Mouse (Mus musculus) brown adipose tissue, adult 24 weeks (tissue): Measurements from ENCODE around the gene Rtp4. TPM values are rescaled to one million over a fixed set of nuclear protein-coding genes. Genes with fewer than 3 reads are reported as not detected.

Experiments used
- H3K27ac ChIP-seq: fragments of 200-500 bp; replicated peaks from 2 replicates; pipeline ENCODE4 v1.5.1; 2012; ENCODE audit warnings: low read depth, mild to moderate bottlenecking, low read length
- H3K4me1 ChIP-seq: fragments of 200-500 bp; 2 replicates; pipeline ENCODE4 v1.6.1; 2012; ENCODE audit warnings: low read length, mixed read lengths; ENCODE audit not compliant: control insufficient read depth, insufficient read depth, insufficient read length
- H3K4me3 ChIP-seq: fragments of 200-500 bp; 2 replicates; pipeline ENCODE4 v1.5.1; 2012; ENCODE audit warnings: low read depth, mild to moderate bottlenecking, low read length, moderate library complexity; ENCODE audit not compliant: insufficient read depth
- polyA plus RNA-seq: library from polyadenylated mRNA; stranded (reverse); fragments of >200 nt; gene quantifications from 2 replicates; pipeline ENCODE4 v1.2.4, GENCODE M21; 2012; ENCODE audit not compliant: missing spikeins, insufficient read depth, insufficient read length

Gene Rtp4
- 7.4 and 9.5 TPM in 2 replicates for polyA plus RNA-seq

- Histone ChIP-seq H3K4me1 (peaks cover 2% of the 10 kb centered on the region), H3K27ac (no peak within 1 kb of the TSS), H3K4me3 (no peak within 1 kb of the TSS; the same call in 1 of the 2 replicates)
Measured at GRCm38 (mm10) chr16:23520235-23520871, at the start of gene Rtp4, which contains the start of gene Masp1. Gene Rtp4 (plus strand): TSS chr16:23520291. Gene Masp1 (minus strand): TSS chr16:23520815.

- Histone ChIP-seq H3K4me3 (no peak overlapping the region), H3K4me1 (no peaks in the 10 kb centered on the region), H3K27ac (no peak overlapping the region)
Measured at GRCm38 (mm10) chr16:23471551-23471950, 48.5 kb upstream of the Rtp4 start.

- Histone ChIP-seq H3K27ac (no peak overlapping the region), H3K4me1 (no peaks in the 10 kb centered on the region), H3K4me3 (no peak overlapping the region)
Measured at GRCm38 (mm10) chr16:23472046-23472445, 48.0 kb upstream of the Rtp4 start.

GRCm38 (mm10) chr16:23475651-23476050 is 44.4 kb upstream of the Rtp4 start:
- no peaks in the 10 kb centered on the region for H3K4me1 ChIP-seq
- H3K4me3 ChIP-seq: no peak overlapping the region
- no peak overlapping the region for H3K27ac ChIP-seq

GRCm38 (mm10) chr16:23476598-23476997 is 43.5 kb upstream of the Rtp4 start:
- H3K4me3 ChIP-seq: no peak overlapping the region
- H3K4me1 ChIP-seq: no peaks in the 10 kb centered on the region
- no peak overlapping the region for H3K27ac ChIP-seq

GRCm38 (mm10) chr16:23479872-23480603 is 40.1 kb upstream of the Rtp4 start:
- Histone ChIP-seq H3K4me1 (no peaks in the 10 kb centered on the region), H3K27ac (no peak overlapping the region), H3K4me3 (no peak overlapping the region)

- H3K4me3 ChIP-seq: no peak overlapping the region
- no peaks in the 10 kb centered on the region for H3K4me1 ChIP-seq
- H3K27ac ChIP-seq: no peak overlapping the region
Measured at GRCm38 (mm10) chr16:23482218-23482617, 37.9 kb upstream of the Rtp4 start.

GRCm38 (mm10) chr16:23482846-23483245 is 37.2 kb upstream of the Rtp4 start:
- no peak overlapping the region for H3K27ac ChIP-seq

GRCm38 (mm10) chr16:23483292-23483691 is 36.8 kb upstream of the Rtp4 start:
- no peak overlapping the region for H3K27ac ChIP-seq
- H3K4me3 ChIP-seq: no peak overlapping the region
- H3K4me1 ChIP-seq: no peaks in the 10 kb centered on the region

More at GRCm38 (mm10) chr16:23482846-23483245, 37.2 kb upstream of the Rtp4 start:
- H3K4me3 ChIP-seq: no peak overlapping the region
- no peaks in the 10 kb centered on the region for H3K4me1 ChIP-seq

- H3K4me3 ChIP-seq: no peak overlapping the region
- no peak overlapping the region for H3K27ac ChIP-seq
- no peaks in the 10 kb centered on the region for H3K4me1 ChIP-seq
Measured at GRCm38 (mm10) chr16:23492783-23493182, 27.3 kb upstream of the Rtp4 start.

GRCm38 (mm10) chr16:23496245-23496924 is 23.7 kb upstream of the Rtp4 start:
- Histone ChIP-seq H3K4me3 (no peak overlapping the region), H3K27ac (no peak overlapping the region), H3K4me1 (no peaks in the 10 kb centered on the region)

- no peak overlapping the region for H3K27ac ChIP-seq
- no peak overlapping the region for H3K4me3 ChIP-seq
- no peaks in the 10 kb centered on the region for H3K4me1 ChIP-seq
Measured at GRCm38 (mm10) chr16:23497440-23497839, 22.7 kb upstream of the Rtp4 start.

GRCm38 (mm10) chr16:23497881-23498280 is 22.2 kb upstream of the Rtp4 start:
- H3K4me3 ChIP-seq: no peak overlapping the region
- no peaks in the 10 kb centered on the region for H3K4me1 ChIP-seq
- H3K27ac ChIP-seq: no peak overlapping the region

GRCm38 (mm10) chr16:23498691-23499131 is 21.4 kb upstream of the Rtp4 start:
- H3K4me3 ChIP-seq: no peak overlapping the region
- H3K27ac ChIP-seq: no peak overlapping the region
- no peaks in the 10 kb centered on the region for H3K4me1 ChIP-seq

- no peak overlapping the region for H3K4me3 ChIP-seq
- H3K4me1 ChIP-seq: no peaks in the 10 kb centered on the region
- H3K27ac ChIP-seq: no peak overlapping the region
Measured at GRCm38 (mm10) chr16:23500558-23500957, 19.5 kb upstream of the Rtp4 start.
